ENCODE assay signal across 8 mouse cellular contexts in the genomic region with DNA sequence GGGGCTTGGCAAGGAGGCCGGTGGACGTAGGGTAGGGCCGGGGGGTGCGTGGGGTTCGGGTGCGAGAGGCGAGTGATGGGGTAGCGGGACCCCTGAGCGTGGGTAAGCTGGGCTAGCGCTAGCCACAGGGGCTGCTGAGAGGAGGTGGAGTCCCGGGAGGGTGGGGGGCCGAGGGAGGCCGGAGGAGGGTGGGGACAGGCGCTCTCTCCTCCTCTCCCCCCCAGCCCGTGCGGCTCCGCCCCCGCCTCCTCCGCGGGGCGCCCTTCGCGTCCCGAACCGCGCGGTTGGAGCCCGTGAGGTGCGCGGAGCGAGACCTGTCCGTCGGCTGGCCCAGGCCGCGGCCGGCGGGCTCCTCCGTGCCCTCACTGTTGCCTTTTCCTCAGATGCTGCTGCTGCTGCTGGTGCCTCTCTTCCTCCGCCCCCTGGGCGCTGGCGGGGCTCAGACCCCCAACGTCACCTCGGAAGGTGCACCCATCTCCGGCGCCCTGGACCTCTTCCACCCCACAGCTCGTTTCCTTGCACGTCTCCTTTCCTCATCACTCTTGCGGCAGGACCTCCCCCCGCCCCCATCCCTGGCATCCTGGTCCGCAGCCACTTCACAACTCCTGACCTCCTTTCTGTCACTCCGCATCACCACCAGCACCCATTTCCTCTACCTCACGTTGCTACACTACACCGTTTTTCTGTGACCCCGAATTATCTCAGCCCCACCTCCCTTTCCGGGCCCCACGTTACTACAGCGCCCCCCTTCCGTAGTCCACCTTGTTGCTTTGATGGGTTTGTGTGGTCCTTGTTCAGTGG. TPM values are rescaled to one million over a fixed set of nuclear protein-coding genes. Genes with fewer than 3 reads are reported as not detected.
DNase-seq lines count a peak whose midpoint lies in the region; ATAC-seq lines count a peak whose summit lies in the region.

No protein-coding gene starts in this region.

- H3K4me3 ChIP-seq in heart, embryonic 12.5 days: peak overlapping the region; percentile 78
- H3K4me3 ChIP-seq in kidney, embryonic 15.5 days (replicated peaks): peak overlapping the region; percentile 86
- H3K4me3 ChIP-seq in liver, embryonic 13.5 days (replicated peaks): peak overlapping the region; percentile 61

- DNase-seq in B cell, adult 2 months: peak; percentile 42 to 48
- peak; percentile 85 for DNase-seq in ZHBTc4 (ENCODE audit: low read depth, low spot score)
- peak; percentile 78 for DNase-seq in embryo, embryonic 9.5 days (ENCODE audit: extremely low spot score)
- DNase-seq in liver, embryonic 13.5 days: no peak
- DNase-seq in naive thymus-derived CD4-positive, alpha-beta T cell, adult 2 months (ENCODE audit: low read depth): peak; percentile 61
- DNase-seq in thymus, postnatal 25 days: peak; percentile 75

- peaks cover 10% of the 10 kb centered on the region for H3K27me3 ChIP-seq in heart, embryonic 12.5 days (replicated peaks)
- peaks cover 5% of the 10 kb centered on the region for H3K27me3 ChIP-seq in kidney, embryonic 15.5 days
- H3K27me3 ChIP-seq in liver, embryonic 13.5 days: peaks cover 79% of the 10 kb centered on the region

- H3K4me1 ChIP-seq in heart, embryonic 12.5 days (replicated peaks): peaks cover 35% of the 10 kb centered on the region
- H3K4me1 ChIP-seq in kidney, embryonic 15.5 days: peaks cover 40% of the 10 kb centered on the region
- peaks cover 15% of the 10 kb centered on the region for H3K4me1 ChIP-seq in liver, embryonic 13.5 days (replicated peaks)

- WGBS in heart, embryonic 12.5 days: 1% methylated on average over 38 of the region's 58 CpGs
- under 1% methylated on average over 44 of the region's 58 CpGs for WGBS in kidney, embryonic 15.5 days
- WGBS in liver, embryonic 13.5 days (ENCODE audit: insufficient replicate concordance): 1% methylated on average over 39 of the region's 58 CpGs

- peak overlapping the region; percentile 56; the same call in 1 of the 2 replicates for H3K27ac ChIP-seq in heart, embryonic 12.5 days (ENCODE audit: poor library complexity, severe bottlenecking)
- peak overlapping the region; percentile 85 for H3K27ac ChIP-seq in kidney, embryonic 15.5 days
- no peak overlapping the region for H3K27ac ChIP-seq in liver, embryonic 13.5 days

- peak overlapping the region; percentile 95 for H3K9ac ChIP-seq in heart, embryonic 12.5 days
- H3K9ac ChIP-seq in kidney, embryonic 15.5 days: peak overlapping the region; percentile 89
- H3K9ac ChIP-seq in liver, embryonic 13.5 days: peak overlapping the region; percentile 56

- H3K4me2 ChIP-seq in heart, embryonic 12.5 days: peak overlapping the region; percentile 100
- H3K4me2 ChIP-seq in kidney, embryonic 15.5 days: peak overlapping the region; percentile 97
- H3K4me2 ChIP-seq in liver, embryonic 13.5 days: peak overlapping the region; percentile 76

- no peaks in the 10 kb centered on the region for H3K36me3 ChIP-seq in heart, embryonic 12.5 days
- H3K36me3 ChIP-seq in kidney, embryonic 15.5 days: no peaks in the 10 kb centered on the region
- H3K36me3 ChIP-seq in liver, embryonic 13.5 days: no peaks in the 10 kb centered on the region

- peak; percentile 80 for ATAC-seq in heart, embryonic 12.5 days (ENCODE audit: insufficient number of reproducible peaks, low FRiP score)
- ATAC-seq in kidney, embryonic 15.5 days (replicated peaks; ENCODE audit: low FRiP score): peak; percentile 75
- peak; percentile 61 for ATAC-seq in liver, embryonic 13.5 days (ENCODE audit: low read depth)

- H3K9me3 ChIP-seq in heart, embryonic 12.5 days (replicated peaks): no peaks in the 10 kb centered on the region
- H3K9me3 ChIP-seq in kidney, embryonic 15.5 days (replicated peaks): no peaks in the 10 kb centered on the region
- no peaks in the 10 kb centered on the region for H3K9me3 ChIP-seq in liver, embryonic 13.5 days (replicated peaks)

RNA-seq across cellular contexts. Expression of a gene that starts 0.7 kb away (rescaled TPM):
- 8.3 and 8.6 TPM in 2 replicates for polyA plus RNA-seq in heart, embryonic 12.5 days (2016; fragmentation: Nextera tagmentation; extraction: Ambion mirVana)
- 6.0 and 8.3 TPM in 2 replicates for polyA plus RNA-seq in kidney, embryonic 15.5 days (2015; fragmentation: Nextera tagmentation; extraction: Ambion mirVana)
- polyA plus RNA-seq in liver, embryonic 13.5 days (2015; fragmentation: Nextera tagmentation; extraction: Ambion mirVana): 0.43 and 0.51 TPM in 2 replicates

RNA-seq across cellular contexts. Expression of a gene that starts 23.3 kb away (rescaled TPM):
- 0.10 TPM in 1 of 2 replicates, not detected in the other for polyA plus RNA-seq in heart, embryonic 12.5 days (2016; fragmentation: Nextera tagmentation; extraction: Ambion mirVana)
- 0.09 TPM in 1 of 2 replicates, not detected in the other for polyA plus RNA-seq in kidney, embryonic 15.5 days (2015; fragmentation: Nextera tagmentation; extraction: Ambion mirVana)
- not detected in 2 replicates for polyA plus RNA-seq in liver, embryonic 13.5 days (2015; fragmentation: Nextera tagmentation; extraction: Ambion mirVana)

RNA-seq across cellular contexts. Expression of a gene that starts 41.8 kb away (rescaled TPM):
- polyA plus RNA-seq in heart, embryonic 12.5 days (2016; fragmentation: Nextera tagmentation; extraction: Ambion mirVana): 0.08 TPM in 1 of 2 replicates, not detected in the other
- 0.05 TPM in 1 of 2 replicates, not detected in the other for polyA plus RNA-seq in kidney, embryonic 15.5 days (2015; fragmentation: Nextera tagmentation; extraction: Ambion mirVana)
- polyA plus RNA-seq in liver, embryonic 13.5 days (2015; fragmentation: Nextera tagmentation; extraction: Ambion mirVana): not detected in 2 replicates

RNA-seq across cellular contexts. Expression of a gene that starts 45.5 kb away (rescaled TPM):
- 60.0 and 64.4 TPM in 2 replicates for polyA plus RNA-seq in heart, embryonic 12.5 days (2016; fragmentation: Nextera tagmentation; extraction: Ambion mirVana)
- 61.1 and 69.4 TPM in 2 replicates for polyA plus RNA-seq in kidney, embryonic 15.5 days (2015; fragmentation: Nextera tagmentation; extraction: Ambion mirVana)
- 4.6 TPM in 2 replicates for polyA plus RNA-seq in liver, embryonic 13.5 days (2015; fragmentation: Nextera tagmentation; extraction: Ambion mirVana)

RNA-seq across cellular contexts. Expression of a gene that starts 51.6 kb away (rescaled TPM):
- 0.05 TPM in 1 of 2 replicates, not detected in the other for polyA plus RNA-seq in heart, embryonic 12.5 days (2016; fragmentation: Nextera tagmentation; extraction: Ambion mirVana)
- not detected in 2 replicates for polyA plus RNA-seq in kidney, embryonic 15.5 days (2015; fragmentation: Nextera tagmentation; extraction: Ambion mirVana)
- not detected in 2 replicates for polyA plus RNA-seq in liver, embryonic 13.5 days (2015; fragmentation: Nextera tagmentation; extraction: Ambion mirVana)
